Mouse (Mus musculus): ENCODE data around the gene Cluap1.

Cluap1 gene

DNA sequence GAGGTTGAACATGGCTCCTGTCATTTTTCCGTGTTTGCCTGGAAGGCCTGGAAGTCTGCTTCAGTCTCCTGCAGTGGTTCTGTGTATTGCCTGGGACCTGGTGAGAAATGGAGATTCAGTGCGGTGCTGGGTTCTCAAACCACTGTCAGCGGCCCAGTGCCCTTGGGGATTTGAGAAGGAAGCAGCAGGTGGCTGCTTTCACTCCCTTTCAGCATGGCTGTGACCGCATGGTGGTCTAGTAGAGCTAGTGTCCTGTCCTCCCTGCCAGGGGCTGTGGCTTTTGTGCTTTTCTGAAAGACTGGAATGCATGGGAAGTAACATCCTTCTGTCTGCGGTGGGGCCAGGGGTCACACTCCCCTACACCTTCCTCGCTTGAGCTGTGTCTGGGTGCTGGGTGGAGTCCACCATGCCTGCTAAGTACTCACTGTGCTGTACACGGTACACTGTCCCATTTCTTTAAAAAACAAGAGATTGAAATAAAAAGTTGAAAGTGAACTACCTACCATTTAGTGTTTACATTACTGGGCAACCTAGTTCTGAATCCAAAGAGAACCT is 74.6 kb downstream of the Cluap1 start:
- ChIA-PET POLR2A (interaction anchor here in 3 of 4 experiments (0.6 to 2.2 kb wide), 5 partner anchors 8 to 21 kb away, joined by 3 to 10 read pairs (median 4); partner anchors contain the start of gene Slx4 (in 2 of the 3)), CTCF (no interaction called here)

DNA sequence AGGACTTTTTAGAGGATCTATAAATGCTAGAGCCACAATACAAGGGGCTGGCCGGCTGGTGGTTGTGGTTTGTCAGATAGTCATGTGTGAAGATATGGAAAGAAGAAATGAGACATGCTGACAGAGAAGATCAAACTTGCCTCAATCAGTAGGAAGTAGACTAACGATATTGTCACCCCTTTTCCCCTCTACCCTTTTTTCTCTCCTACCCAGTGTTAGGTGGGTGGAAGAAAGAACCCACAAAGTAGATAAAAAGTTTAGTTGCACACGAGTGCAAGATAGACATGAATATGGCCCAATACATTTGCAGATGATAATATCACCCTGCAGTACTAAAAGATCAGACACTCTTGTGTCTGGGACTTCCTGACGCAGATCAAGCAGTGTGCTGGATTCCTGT is 79.8 kb downstream of the Cluap1 start:
- ChIA-PET CTCF (interaction anchor here in 1 of 4 experiments (1.0 kb wide), 1 partner anchor 244 kb away, joined by 3 read pairs; no protein-coding TSS in a partner anchor), POLR2A (interaction anchor here in 2 of 4 experiments (1.1 to 2.4 kb wide), 4 partner anchors 10 to 15 kb away, joined by 3 to 13 read pairs (median 8); partner anchors contain the start of genes Nlrc3 (in 2 of the 2) and Slx4 (in 1 of the 2))

Measured in embryonic stem cell, embryonic (primary cell).